Mouse (Mus musculus) liver, adult 2 months (tissue): Measurements from ENCODE around the gene Slco1a4.

ENCODE experiments used
- CTCF ChIP-seq: fragments of 200-500 bp; IDR thresholded peaks from 2 replicates; pipeline ENCODE4 v1.5.1; 2011; ENCODE audit warnings: low read depth, low read length, control low read depth
- POLR2A ChIP-seq: fragments of 200-500 bp; IDR thresholded peaks from 2 replicates; pipeline ENCODE4 v1.6.1; 2011; ENCODE audit warnings: low read length, control low read depth; ENCODE audit not compliant: insufficient read depth; ENCODE audit errors: extremely low read depth

DNA sequence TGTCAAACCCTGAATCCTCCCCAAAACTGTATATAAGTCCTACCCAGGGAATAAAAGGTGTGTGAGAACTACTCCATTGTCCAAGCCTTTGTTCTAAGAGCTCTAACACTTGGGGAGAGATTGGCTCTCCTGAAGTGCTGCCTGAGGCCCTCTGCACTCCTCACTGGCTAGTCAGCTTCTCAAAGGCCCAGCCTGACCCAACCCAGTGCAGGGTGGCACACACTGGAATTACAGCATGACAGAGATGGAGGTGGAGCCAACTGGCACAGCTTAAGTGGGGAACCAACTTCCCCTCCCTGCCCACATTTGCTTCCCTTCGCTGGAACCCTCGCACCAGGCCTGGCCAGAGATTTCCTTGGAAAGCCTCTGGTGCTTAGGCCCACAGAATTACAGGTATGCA, 42.2 kb upstream of the Slco1a4 start:
- TF ChIP-seq CTCF (no peak), POLR2A (no peak)
